Mouse (Mus musculus): ENCODE results near the gene Ptgr1. TPM values are rescaled to one million over a fixed set of nuclear protein-coding genes. Genes with fewer than 3 reads are reported as not detected.
A peak's percentile ranks its signal among the peaks of the same experiment; 100 is the strongest.

Gene Ptgr1
- polyA plus RNA-seq, 1 experiment from 2014 or later = 3.2 TPM

- H3K4me1 ChIP-seq = peaks cover 29% of the 10 kb centered on the region
- WGBS = 36% methylated on average over 7 of the region's 7 CpGs
- ATAC-seq (replicated peaks) = no peak
- H3K27ac ChIP-seq = peak overlapping the region; percentile 94; the same call in 1 of the 2 replicates
- H3K27me3 ChIP-seq (replicated peaks) = no peaks in the 10 kb centered on the region
- no peaks in the 10 kb centered on the region for H3K36me3 ChIP-seq (replicated peaks)
- no peaks in the 10 kb centered on the region for H3K9me3 ChIP-seq
- H3K4me3 ChIP-seq = peak overlapping the region; percentile 96
- H3K4me2 ChIP-seq = peak overlapping the region; percentile 87
- H3K9ac ChIP-seq = peak overlapping the region; percentile 93
Observed at GRCm38 (mm10) chr4:59003806-59004200, 16.9 kb upstream of the Ptgr1 start.

DNA sequence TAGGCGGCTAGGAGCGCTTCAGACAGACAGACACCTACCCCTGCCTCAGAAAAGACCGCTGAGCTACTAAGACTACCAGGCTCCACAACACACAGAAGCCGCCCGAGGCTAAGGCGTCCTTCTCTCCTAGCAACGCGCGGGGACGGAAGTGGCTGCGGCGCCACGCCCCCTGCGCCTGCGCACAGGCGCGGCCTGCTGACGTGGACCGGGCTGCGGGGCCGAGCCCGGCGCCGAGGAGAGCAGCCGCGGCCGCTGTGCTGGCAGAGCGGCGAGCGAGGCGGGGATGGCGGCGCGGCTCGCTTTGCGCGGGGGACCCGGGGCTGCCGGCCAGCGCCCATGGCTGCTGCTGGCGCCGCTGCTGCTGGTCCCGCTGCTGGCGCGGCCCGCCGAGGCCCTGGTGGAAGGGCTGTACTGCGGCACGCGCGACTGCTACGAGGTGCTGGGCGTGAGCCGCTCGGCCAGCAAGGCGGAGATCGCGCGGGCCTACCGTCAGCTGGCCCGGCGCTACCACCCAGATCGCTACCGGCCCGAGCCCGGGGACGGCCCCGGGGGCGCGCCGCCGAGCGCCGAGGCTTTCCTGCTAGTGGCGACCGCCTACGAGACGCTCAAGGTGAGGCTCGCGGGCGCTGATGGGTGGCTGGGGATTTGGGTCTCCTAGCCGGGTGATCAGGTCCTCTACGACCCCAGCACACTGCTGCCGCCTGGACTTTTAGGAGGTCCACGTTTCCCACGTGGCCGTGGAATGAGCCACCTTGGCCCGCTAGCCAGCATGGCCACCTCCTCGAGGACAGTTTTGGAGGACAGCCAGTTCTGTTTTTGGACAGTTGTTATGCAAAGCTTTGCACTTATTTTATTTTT is 16.3 kb upstream of the Ptgr1 start, which contains the start of gene Gm20503:
TSS of gene Gm20503 (plus strand) at position 263 of the 858 bp plus-strand sequence.
- H3K27ac ChIP-seq = peak within 1 kb of the TSS; percentile 94

DNA sequence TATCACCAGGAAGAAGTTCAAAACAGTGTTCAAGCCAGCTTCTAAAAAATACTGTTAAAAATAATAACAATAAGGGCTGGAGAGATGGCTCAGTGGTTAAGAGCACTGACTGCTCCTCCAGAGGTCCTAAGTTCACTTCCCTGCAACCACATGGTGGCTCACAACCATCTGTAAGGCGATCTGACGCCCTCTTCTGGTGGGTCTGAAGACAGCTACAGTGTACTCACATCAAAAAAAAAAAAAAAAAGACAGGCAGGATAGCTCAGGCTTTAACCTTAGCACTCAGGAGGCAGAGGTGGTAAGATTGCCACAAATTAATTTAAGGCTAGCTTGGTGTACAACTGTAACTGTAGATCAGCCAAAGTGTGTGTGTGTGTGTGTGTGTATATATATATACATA is 13.7 kb upstream of the Ptgr1 start:
- Histone ChIP-seq H3K27me3 (replicated peaks) (no peaks in the 10 kb centered on the region), H3K9ac (no peak overlapping the region), H3K4me2 (no peak overlapping the region), H3K4me3 (no peak overlapping the region), H3K9me3 (no peaks in the 10 kb centered on the region), H3K27ac (no peak overlapping the region), H3K36me3 (replicated peaks) (no peaks in the 10 kb centered on the region), H3K4me1 (peaks cover 26% of the 10 kb centered on the region)
- WGBS = 0% methylated on average over 2 of the region's 2 CpGs
- ATAC-seq (replicated peaks) = no peak

More for the DNA sequence above, 16.3 kb upstream of the Ptgr1 start, which contains the start of gene Gm20503:
- WGBS = under 1% methylated on average over 72 of the region's 89 CpGs
- Histone ChIP-seq H3K4me2 (peak within 1 kb of the TSS; percentile 87), H3K9me3 (no peaks in the 10 kb centered on the region), H3K9ac (peak within 1 kb of the TSS; percentile 93), H3K4me3 (peak within 1 kb of the TSS; percentile 96), H3K27me3 (replicated peaks) (no peaks in the 10 kb centered on the region), H3K4me1 (peaks cover 29% of the 10 kb centered on the region), H3K36me3 (replicated peaks) (no peaks in the 10 kb centered on the region)
- peak; percentile 99 for ATAC-seq (replicated peaks)

GRCm38 (mm10) chr4:58999686-59000085 is 12.8 kb upstream of the Ptgr1 start:
- H3K9ac ChIP-seq = no peak overlapping the region
- no peaks in the 10 kb centered on the region for H3K36me3 ChIP-seq (replicated peaks)
- no peaks in the 10 kb centered on the region for H3K9me3 ChIP-seq
- H3K4me3 ChIP-seq = no peak overlapping the region
- H3K27me3 ChIP-seq (replicated peaks) = no peaks in the 10 kb centered on the region
- no peak overlapping the region for H3K4me2 ChIP-seq
- peaks cover 17% of the 10 kb centered on the region for H3K4me1 ChIP-seq
- no peak for ATAC-seq (replicated peaks)
- WGBS = 4% methylated on average over 2 of the region's 2 CpGs
- H3K27ac ChIP-seq = no peak overlapping the region

- WGBS = 80% methylated on average over 1 of the region's 1 CpGs
- no peaks in the 10 kb centered on the region for H3K36me3 ChIP-seq (replicated peaks)
- H3K27ac ChIP-seq = no peak overlapping the region
- ATAC-seq (replicated peaks) = no peak
- no peaks in the 10 kb centered on the region for H3K27me3 ChIP-seq (replicated peaks)
- H3K4me3 ChIP-seq = no peak overlapping the region
- H3K4me2 ChIP-seq = no peak overlapping the region
- no peak overlapping the region for H3K9ac ChIP-seq
- H3K9me3 ChIP-seq = no peaks in the 10 kb centered on the region
- H3K4me1 ChIP-seq = peaks cover 7% of the 10 kb centered on the region
Observed at GRCm38 (mm10) chr4:58998688-58999087, 11.8 kb upstream of the Ptgr1 start.

GRCm38 (mm10) chr4:58997081-58997480 is 10.2 kb upstream of the Ptgr1 start:
- ATAC-seq (replicated peaks) = no peak
- no peaks in the 10 kb centered on the region for H3K36me3 ChIP-seq (replicated peaks)
- H3K9me3 ChIP-seq = no peaks in the 10 kb centered on the region
- H3K27ac ChIP-seq = no peak overlapping the region
- WGBS = 75% methylated on average over 5 of the region's 5 CpGs
- H3K4me3 ChIP-seq = no peak overlapping the region
- H3K27me3 ChIP-seq (replicated peaks) = no peaks in the 10 kb centered on the region
- H3K9ac ChIP-seq = no peak overlapping the region
- H3K4me2 ChIP-seq = no peak overlapping the region
- H3K4me1 ChIP-seq = no peaks in the 10 kb centered on the region

- no peak for ATAC-seq (replicated peaks)
- Histone ChIP-seq H3K9ac (no peak overlapping the region), H3K9me3 (no peaks in the 10 kb centered on the region), H3K4me3 (no peak overlapping the region), H3K27me3 (replicated peaks) (no peaks in the 10 kb centered on the region), H3K4me1 (no peaks in the 10 kb centered on the region), H3K27ac (no peak overlapping the region), H3K36me3 (replicated peaks) (no peaks in the 10 kb centered on the region), H3K4me2 (no peak overlapping the region)
- WGBS = 81% methylated on average over 8 of the region's 8 CpGs
Observed at GRCm38 (mm10) chr4:58995251-58995693, 8.4 kb upstream of the Ptgr1 start.

GRCm38 (mm10) chr4:58994762-58995161 is 7.8 kb upstream of the Ptgr1 start, which contains the start of gene Dnajc25:
Gene Dnajc25, plus strand, starts transcription at chr4:58995062.
- WGBS = 90% methylated on average over 4 of the region's 4 CpGs

GRCm38 (mm10) chr4:58992195-58992594 is 5.3 kb upstream of the Ptgr1 start:
- Histone ChIP-seq H3K9ac (no peak overlapping the region), H3K4me3 (no peak overlapping the region), H3K27me3 (replicated peaks) (peaks cover 1% of the 10 kb centered on the region; the same call in 1 of the 2 replicates), H3K27ac (no peak overlapping the region), H3K4me1 (no peaks in the 10 kb centered on the region), H3K9me3 (no peaks in the 10 kb centered on the region), H3K36me3 (replicated peaks) (no peaks in the 10 kb centered on the region), H3K4me2 (no peak overlapping the region)
- ATAC-seq (replicated peaks) = no peak
- 69% methylated on average over 5 of the region's 5 CpGs for WGBS

More at GRCm38 (mm10) chr4:58994762-58995161, 7.8 kb upstream of the Ptgr1 start, which contains the start of gene Dnajc25:
- H3K9me3 ChIP-seq = no peaks in the 10 kb centered on the region
- H3K4me3 ChIP-seq = no peak within 1 kb of the TSS
- H3K4me1 ChIP-seq = no peaks in the 10 kb centered on the region
- H3K9ac ChIP-seq = no peak within 1 kb of the TSS
- no peaks in the 10 kb centered on the region for H3K27me3 ChIP-seq (replicated peaks)
- H3K4me2 ChIP-seq = no peak within 1 kb of the TSS
- no peaks in the 10 kb centered on the region for H3K36me3 ChIP-seq (replicated peaks)
- ATAC-seq (replicated peaks) = no peak
- no peak within 1 kb of the TSS for H3K27ac ChIP-seq

DNA sequence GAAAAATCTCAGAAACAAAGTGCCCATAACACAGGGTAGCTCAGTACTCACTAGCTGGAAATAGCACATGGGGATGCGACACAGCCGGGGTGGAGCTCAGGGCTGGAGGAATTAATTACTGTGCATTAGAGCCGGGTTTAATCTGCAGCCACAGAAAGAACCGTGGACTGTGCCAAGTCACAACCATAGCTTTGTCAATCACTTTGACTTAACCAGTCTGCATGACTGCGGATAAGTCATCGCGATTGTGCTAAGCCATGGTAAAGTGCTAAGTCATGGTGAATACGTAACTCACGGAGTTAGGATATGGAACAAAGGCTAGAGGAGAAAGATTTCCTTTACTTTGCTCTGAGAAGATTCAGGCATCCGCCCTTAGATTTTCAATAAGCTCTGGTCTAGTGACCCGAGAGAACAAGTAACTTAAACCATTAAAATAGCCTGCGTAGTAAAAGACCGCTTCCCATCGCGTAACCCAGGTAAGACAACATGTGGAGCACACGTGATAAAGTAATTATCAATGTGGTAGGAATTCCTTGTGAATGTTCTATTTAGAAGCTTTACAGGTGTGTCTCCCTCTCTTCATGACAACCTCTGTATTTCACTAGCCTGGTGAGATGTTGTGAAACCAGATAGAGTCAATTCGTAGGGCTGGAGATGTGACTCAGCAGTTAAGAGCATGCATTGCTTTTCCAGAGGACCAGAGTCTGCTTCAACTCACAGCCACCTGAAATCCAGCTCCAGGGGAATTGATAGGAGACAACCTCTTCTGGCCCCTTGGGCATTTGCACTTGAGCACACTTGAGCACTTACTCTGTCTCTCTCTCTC is 3.9 kb upstream of the Ptgr1 start:
- H3K4me2 ChIP-seq = no peak overlapping the region
- no peak overlapping the region for H3K27ac ChIP-seq
- no peaks in the 10 kb centered on the region for H3K36me3 ChIP-seq (replicated peaks)
- no peaks in the 10 kb centered on the region for H3K9me3 ChIP-seq
- peak; percentile 48; the same call in 1 of the 2 replicates for ATAC-seq (replicated peaks)
- H3K4me3 ChIP-seq = no peak overlapping the region
- 57% methylated on average over 17 of the region's 17 CpGs for WGBS
- no peak overlapping the region for H3K9ac ChIP-seq
- peaks cover 7% of the 10 kb centered on the region for H3K4me1 ChIP-seq
- H3K27me3 ChIP-seq (replicated peaks) = peaks cover 6% of the 10 kb centered on the region; the same call in 1 of the 2 replicates

- no peak overlapping the region for H3K4me3 ChIP-seq
- no peak overlapping the region for H3K27ac ChIP-seq
- no peaks in the 10 kb centered on the region for H3K36me3 ChIP-seq (replicated peaks)
- H3K4me2 ChIP-seq = no peak overlapping the region
- no peaks in the 10 kb centered on the region for H3K9me3 ChIP-seq
- peaks cover 6% of the 10 kb centered on the region; the same call in 1 of the 2 replicates for H3K27me3 ChIP-seq (replicated peaks)
- no peak for ATAC-seq (replicated peaks)
- H3K9ac ChIP-seq = no peak overlapping the region
- H3K4me1 ChIP-seq = peaks cover 7% of the 10 kb centered on the region
- 82% methylated on average over 7 of the region's 7 CpGs for WGBS
Observed at GRCm38 (mm10) chr4:58989303-58989898, 2.5 kb upstream of the Ptgr1 start.
